Mouse (Mus musculus) hematopoietic stem cell, adult 5-6 weeks (primary cell): ENCODE data around the gene Calcoco2. TPM values are rescaled to one million over a fixed set of nuclear protein-coding genes. Genes with fewer than 3 reads are reported as not detected.
"Not testable (repeated sequence)": the region's sequence is repeated elsewhere in the genome, so short reads cannot be mapped to it uniquely, and the experiment has no call there.

ENCODE experiments used
- ATAC-seq, 2 experiments: fragments of 125-278 bp in 1 of 2; replicated peaks in 1 of 2; 2 replicates each; pipeline ENCODE4 v1.8.0; 2016 to 2017; ENCODE audit warnings: inconsistent platforms in 2 of 2, mild to moderate bottlenecking in 2 of 2, moderate number of reproducible peaks in 2 of 2, low read depth in 1 of 2, moderate TSS enrichment in 1 of 2; ENCODE audit not compliant: low FRiP score in 2 of 2, poor library complexity in 2 of 2, severe bottlenecking in 2 of 2, insufficient read depth in 1 of 2, low TSS enrichment in 1 of 2
- total RNA-seq: library from RNA; stranded (forward); fragments of 172-1452, 232-1000 nt; gene quantifications from 2 replicates; pipeline ENCODE4 v1.2.3, GENCODE M21; 2017

Calcoco2 gene
- not detected in 2 replicates for total RNA-seq

DNA sequence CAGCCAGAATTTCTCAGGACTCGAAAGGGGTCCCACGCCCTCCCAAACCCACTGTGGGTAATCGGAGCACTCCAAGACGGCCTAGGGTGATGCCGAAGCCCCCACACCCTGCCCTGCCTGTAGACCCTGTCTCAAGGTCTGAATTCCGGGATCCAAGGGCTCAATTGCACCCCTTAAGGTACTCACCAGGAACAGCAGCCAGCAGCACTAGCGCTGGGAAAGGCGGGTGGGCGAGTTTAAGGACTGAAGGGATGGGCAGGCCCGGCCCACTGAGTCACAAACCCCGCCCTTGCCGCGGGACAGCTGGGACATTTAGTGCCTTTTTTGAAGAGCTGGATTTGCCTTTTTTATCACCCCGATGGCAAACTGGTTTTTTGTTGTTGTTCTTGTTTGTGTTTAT lies at the start of gene Calcoco2:
Gene Calcoco2, minus strand, starts transcription at position 214 of the 400 bp plus-strand sequence.
- no peak for ATAC-seq

DNA sequence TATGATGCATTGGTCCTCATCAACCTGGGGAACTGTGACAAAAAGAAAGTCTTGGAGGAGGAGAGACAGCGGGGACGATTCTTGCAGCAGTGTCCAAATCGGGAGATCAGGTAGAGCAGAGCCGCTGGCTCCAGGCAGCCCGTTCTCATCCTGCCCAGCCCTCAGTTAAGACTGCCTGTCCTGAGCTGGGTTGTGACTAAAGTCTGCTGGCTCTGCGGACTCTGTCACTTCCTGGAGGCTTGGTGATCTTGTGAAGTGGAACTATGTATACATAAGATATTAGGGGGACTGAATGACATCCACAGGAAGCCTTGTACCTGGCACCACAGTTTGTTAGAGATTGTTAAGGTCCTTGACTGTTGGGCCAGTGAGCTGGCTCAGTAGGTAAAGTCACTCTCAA lies 35.7 kb upstream of the Calcoco2 start:
- ATAC-seq: no peak

DNA sequence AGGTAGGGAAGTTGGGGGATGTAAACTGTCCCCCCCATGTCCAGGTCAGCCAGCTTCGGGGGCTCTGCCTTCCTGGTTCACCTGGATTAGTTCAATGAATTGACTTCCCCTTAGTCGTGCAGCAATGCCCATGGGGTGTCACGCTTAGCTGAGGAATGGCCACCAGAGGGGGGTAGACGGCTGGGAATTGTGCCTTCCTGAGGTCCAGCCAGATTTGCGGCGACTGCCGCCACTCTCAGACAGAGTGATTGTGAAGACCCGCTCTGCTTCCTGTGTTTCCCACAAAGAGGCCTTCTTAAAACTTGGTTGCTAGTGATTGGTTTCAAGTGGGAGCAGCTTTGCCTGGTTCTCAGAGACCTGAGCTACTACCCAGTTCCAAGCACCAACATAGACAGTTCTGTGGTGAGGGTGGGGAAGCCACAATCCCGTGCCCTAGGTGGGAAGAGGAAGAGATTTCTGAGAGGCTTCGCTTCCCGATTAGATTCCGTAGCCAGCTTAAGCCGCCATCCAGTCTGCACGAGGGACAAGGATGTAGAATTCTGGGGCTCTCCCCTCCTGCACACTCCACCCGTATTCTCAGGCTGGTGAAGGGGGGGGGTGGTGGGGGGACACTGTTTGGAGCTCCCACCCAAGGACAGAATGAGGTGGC lies 34.0 kb upstream of the Calcoco2 start:
- peak; percentile 64 to 78; a peak in 3 of 4 replicates for ATAC-seq

DNA sequence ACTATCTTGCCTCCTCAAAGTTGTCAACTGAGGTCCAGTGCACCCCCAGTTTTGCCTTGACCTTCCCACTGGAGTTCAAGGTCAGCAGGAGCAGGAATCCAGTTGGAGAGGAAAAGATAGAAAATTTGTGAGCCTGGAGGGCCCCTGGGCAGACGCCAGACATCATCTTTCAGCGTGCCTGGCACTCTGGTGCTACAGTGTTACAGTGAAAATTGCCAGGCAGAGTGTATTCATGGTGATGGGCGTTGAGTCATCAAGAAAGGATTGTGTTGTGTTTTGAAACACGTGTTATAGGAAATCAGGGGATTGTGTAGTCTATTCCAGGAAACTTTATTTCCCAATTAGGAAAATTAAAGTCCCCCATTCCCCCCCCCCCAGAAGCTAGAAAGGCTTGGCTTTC lies 32.0 kb upstream of the Calcoco2 start:
- ATAC-seq: no peak

DNA sequence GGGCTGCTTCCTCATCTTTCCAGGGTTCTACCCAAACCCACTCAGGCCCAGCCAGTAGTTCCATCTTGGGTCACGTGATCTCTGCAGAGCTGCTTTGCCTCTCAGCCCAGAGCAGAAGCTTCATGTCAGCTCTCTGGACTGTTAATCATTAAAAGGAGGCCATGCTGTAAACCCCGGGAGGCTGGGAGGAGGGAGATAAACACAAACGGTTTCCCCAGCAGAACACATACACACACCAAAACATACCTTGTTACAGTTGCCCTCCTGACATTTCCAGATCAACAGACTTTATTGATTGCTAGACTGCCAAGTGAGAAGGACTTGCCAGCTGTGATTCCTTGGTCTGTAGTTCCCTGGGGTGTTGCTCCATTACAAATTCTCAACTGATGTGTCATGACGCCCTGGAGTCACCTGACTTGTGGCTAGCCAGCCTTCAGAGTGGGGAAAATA lies 29.0 kb upstream of the Calcoco2 start:
- no peak for ATAC-seq

DNA sequence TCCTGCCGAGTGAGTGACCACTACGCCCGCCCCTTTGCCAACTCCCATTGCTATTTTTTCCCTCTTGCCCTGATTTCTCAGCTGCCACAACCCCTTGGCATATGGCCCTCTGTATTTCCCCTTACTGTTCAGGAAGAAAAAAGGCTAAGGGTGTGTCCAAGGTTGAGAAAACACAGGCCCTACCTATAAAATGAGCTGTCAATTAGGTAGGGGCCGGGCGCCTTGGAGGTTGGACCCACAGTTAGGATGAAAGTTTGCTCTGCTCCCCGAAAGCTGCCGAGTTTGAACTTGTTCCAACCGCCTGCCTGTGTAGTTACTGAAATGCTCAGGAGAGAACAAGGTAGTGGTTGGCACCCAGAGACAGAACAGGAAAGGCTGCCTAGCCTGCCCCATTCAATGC lies 24.1 kb upstream of the Calcoco2 start:
- ATAC-seq: no peak

DNA sequence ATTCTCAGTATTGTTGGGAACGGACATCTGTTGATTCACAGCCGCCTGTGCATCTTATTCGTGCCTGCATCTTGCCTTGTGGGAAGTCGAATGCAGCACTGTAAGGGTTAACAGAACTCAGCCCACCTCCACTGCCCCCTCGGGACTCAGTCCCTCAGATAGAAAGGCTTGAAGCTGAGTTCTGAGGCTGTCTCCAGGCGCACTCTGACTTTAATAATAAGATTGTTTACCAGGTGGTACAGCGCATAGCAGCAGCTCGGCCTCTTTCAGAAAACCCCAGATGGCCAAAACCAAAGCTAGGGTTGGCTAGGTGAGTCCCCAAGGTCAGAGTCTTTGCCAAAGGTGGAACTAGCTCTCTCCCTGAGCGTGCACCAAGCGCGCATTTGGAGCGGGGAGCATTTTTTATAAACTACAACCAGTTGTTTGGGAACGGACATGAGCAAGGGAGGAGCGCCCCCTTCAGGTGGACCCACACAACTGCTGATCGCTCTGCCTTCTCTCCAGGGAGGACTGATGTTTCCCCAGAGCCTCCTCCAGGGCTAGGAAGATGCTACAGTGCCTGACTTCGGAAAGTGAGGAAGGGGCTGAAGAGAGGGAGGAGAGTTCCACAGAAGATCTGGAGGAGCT lies 21.6 kb upstream of the Calcoco2 start, which contains the start of gene Ttll6:
Gene Ttll6, plus strand, starts transcription at position 548 of the 627 bp plus-strand sequence.
- ATAC-seq: peak; percentile 37 to 69; a peak in 2 of 4 replicates

DNA sequence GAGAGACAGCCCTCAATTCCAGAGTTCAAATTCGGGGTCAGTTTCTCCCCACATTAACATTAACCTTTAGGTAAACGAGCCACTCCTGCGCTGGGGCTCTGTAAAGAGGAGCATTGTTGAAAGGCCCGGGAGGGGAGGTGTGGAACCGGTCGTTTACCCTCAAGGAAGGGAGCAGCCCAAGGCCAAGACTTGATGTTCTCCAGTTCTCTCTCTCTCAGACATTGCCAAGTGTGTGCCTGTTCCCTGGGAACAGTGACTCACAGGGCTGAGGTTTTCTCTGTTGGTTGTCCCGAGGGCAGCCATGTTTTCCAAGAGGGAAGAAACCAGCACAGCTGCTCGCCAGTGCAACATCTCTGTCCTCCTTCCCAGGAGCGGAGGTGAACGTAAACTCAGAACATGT lies 18.8 kb upstream of the Calcoco2 start:
- no peak for ATAC-seq

DNA sequence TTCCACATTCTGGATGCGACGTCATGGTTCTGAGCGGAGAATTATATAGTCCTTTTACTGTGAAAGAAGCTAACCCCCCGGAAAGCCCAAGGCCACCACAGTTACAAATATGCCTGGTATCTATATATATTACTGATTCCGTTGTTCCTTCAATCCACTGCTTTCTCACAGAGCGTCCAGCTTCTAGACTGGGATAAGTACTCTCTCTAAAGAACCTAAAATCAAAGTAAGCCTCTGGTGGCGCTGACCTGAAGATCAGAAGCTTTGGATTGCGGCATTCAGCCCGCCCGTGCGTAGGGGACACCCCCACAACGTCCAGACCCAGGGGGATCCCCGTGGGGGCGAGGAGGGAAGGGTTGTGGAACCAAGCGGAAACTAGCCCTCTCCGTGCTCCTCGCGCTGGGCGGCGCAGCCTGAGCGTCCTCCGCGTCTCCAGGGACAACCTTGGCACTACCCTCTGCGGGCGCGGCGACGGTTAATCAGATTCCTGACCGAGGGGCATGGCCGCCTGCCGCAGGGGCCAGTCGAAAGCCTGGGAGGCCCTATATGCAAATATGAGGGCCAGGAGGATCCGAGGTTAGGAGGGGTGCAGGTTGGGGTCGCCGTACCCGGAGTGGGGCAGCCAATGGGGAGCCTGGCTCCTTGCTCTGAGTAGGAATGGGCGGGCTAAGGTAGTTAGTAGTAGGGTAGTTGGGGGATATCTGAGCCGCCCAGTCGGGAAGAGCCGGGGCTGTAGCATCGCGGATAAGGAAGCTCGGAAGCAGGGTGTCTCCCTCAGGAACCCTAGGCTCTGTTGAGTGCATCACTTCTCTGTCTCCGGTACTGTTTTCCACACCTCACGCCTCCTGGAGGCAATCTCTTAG lies 12.5 kb upstream of the Calcoco2 start:
- ATAC-seq: peak; percentile 46 to 62; a peak in 3 of 4 replicates

DNA sequence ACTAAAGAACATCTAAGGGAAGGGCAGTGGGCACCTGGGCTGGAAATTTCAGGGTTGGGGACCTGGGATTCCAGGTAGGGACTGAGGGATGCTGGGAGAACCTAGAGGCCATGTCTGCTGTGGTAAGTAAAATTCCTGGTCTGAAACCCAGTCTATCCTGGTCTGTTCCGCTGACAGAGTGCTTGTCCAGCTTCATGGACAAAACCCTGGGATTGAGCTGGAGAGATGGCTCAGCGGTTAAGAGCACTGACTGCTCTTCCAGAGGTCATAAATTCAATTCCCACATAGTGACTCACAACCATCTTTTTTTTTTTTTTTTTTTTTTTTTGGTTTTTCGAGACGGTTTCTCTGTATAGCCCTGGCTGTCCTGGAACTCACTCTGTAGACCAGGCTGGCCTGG lies 11.0 kb upstream of the Calcoco2 start:
- ATAC-seq: not testable (repeated sequence)

DNA sequence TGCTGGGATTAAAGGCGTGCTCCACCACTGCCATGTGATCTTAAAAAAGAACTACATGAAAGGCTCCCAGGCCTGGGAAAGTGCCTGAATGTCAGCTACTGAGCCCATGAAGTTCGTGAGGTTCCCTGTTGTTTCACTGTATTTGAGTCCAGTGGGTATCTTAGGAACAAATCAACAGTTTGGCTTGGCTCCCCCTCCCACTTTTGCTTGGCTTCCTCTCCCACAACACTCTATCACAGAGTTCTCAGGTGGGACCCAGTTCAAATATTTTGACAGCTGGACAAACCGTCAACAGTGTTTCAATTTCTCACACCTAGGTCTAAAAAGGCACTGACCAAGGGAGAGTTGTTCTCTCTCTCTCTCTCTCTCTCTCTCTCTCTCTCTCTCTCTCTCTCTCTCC lies 7.6 kb upstream of the Calcoco2 start:
- no peak for ATAC-seq

DNA sequence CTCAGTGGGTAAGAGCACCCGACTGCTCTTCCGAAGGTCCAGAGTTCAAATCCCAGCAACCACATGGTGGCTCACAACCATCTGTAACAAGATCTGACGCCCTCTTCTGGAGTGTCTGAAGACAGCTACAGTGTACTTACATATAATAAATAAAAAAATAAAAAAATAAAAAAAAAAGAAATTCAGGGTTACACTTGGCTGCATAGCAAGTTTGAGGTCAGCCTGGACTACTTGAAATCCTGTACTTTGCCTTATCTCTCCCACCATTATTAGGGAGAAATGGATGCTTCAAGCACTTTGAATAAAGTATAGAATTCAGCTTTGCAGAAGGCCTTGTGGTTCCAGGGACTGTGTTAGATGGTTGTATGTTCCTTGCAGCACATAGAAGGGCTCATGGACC lies 5.2 kb upstream of the Calcoco2 start:
- not testable (repeated sequence) for ATAC-seq

DNA sequence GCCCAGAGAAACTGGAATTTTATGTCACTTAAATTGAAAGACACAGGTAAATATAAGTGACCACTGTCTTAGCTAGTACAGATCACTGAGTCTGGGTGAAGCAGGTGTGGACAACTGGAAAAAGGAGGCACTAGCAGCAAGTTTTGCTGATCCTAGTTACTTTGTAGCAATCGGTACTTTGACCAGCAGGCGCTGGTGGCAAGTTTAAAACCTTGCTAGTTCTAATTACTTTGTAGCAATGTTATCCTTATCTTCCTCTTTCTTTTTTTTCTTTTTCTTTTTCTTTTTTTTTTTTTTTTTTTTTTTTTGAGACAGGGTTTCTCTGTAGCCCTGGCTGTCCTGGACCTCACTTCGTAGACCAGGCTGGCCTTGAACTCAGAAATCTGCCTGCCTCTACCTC lies 4.4 kb upstream of the Calcoco2 start:
- no peak for ATAC-seq

DNA sequence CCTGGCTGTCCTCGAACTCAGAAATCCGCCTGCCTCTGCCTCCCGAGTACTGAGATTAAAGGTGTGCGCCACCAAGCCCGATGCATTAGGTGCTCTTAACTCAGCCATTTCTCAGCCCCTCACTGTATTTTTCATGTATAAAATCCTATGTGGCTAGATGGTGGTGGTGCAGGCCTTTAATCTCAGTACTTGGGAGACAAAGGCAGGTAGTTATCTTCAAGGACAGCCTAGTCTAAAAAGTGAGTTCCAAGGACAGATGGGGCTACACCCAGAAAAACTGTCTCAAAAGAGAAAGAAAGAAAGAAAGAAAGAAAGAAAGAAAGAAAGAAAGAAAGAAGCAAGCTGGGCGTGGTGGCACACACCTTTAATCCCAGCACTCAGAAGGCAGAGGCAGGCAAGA lies 3.7 kb upstream of the Calcoco2 start:
- ATAC-seq: no peak

DNA sequence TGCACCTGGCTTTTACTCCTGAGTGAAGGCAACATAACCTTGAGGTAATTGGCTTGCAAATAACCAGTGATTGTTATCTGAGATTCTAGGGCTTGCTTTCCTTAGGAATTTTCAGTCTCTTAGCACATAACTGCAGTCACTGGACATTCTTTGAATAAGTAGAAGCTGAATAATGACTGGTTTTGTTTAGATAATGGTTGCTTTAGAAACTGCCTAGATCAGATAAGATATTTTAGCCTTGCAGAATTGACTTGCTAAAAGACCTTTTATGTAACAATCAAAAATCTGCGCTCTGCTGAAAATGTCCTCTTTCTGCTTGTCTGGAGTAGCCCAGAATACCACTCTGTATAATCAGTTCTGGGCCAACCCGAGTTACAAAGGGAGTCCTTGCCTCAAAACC lies 2.3 kb upstream of the Calcoco2 start:
- no peak for ATAC-seq

DNA sequence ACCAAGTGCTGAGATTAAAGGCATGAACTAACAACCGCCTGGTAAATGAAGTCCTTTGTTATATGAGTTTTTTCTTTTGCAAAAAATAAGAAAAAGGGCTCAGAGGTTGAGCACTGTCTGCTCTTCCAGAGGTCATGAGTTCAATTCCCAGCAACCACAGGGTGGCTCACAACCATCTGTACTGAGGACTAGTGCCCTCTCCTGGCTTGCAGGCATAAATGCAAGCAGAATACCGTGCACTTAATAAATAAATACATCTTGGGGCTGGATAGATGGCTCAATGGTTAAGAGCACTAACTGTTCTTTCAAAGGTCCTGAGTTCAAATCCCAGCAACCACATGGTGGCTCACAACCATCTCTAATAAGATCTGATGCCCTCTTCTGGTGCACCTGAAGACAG lies 814 bp downstream of the Calcoco2 start:
- ATAC-seq: not testable (repeated sequence)

DNA sequence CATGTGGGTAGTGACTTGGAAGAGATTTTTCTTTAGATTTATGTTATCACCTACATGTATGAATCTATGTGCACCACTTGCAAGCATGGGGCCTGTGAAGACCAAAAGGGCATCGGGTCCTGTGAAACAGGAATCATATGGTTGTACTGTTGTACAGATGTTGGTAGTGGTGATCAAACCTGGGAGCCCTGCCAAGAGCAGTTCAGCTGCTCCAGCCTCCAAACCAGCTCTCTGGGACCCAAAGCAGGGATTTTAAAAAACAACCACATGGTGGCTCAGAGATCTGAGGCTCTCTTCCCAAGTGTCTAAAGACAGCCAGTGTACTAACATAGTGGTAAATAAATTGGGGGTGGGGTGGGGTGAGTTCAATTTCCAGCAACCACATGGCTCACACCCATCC lies 3.4 kb downstream of the Calcoco2 start:
- no peak for ATAC-seq

DNA sequence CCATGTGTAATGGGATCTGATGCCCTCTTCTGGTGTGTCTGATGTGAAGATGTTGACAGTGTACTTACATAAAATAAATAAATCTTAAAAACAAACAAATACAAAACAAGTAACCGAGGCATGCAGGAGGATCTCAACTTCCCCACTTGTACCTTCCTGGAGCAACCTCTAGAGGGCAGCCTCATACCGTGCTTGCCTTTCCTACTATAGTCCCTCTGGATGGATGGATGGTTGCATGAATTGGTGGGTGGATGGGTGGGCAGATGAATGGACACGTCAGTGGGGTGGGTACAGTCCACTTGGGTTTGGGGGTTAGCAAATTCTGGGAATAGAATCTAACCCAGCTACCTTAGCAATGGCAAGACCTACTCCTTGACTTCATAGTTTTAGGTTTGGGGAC lies 18.4 kb downstream of the Calcoco2 start:
- ATAC-seq: peak; percentile 60 to 73; a peak in 3 of 4 replicates
